Mouse (Mus musculus): ENCODE results near the gene Tmem213. TPM values are rescaled to one million over a fixed set of nuclear protein-coding genes. Genes with fewer than 3 reads are reported as not detected.

Tmem213 gene
- polyA plus RNA-seq, 1 experiment from 2014 or later: not detected

DNA sequence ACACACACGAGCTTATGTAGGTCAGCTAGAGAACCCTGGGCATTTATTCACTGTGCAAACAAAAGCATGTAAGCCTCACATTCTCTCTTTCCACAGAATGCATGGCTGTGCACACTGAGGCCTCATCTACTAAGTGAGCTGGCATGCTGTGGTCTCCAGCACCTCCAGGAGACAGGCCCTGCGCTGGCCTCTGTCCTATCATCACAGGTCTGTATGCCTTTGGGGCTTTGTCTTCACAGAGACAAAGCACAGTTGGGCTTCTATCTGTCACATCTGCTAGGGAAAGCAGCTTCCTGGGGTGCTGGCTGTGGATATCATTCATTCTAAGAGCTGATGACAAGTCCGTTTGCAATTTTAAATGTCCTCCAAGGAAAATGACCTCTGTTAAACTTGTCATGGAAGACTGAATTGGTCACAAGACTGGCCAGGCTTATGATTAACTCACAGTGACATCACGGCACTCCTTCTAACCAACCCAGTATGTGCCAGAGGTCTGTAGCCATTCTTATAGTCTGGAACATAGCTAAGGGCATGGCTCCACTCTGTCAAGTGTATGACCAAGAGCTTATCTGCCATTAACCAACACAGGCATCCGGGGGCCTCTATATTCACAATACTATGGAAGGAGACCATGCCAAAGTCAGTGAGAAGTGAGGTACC, 36.8 kb upstream of the Tmem213 start:
- H3K4me1 ChIP-seq (ENCODE audit: insufficient read depth): peaks cover 3% of the 10 kb centered on the region; the same call in 1 of the 2 replicates
- DNase-seq (no peak), ATAC-seq (peak; percentile 55; the same call in 1 of the 2 replicates)
- no peak overlapping the region for H3K4me2 ChIP-seq (ENCODE audit: low read depth, low read length)
- H3K27ac ChIP-seq (ENCODE audit: low read depth): no peak overlapping the region
- WGBS (ENCODE audit: insufficient replicate concordance): 62% methylated on average over 5 of the region's 5 CpGs
- H3K4me3 ChIP-seq (ENCODE audit: low read depth, low read length): no peak overlapping the region
- no peak overlapping the region for H3K9ac ChIP-seq (replicated peaks)
- H3K36me3 ChIP-seq (replicated peaks; ENCODE audit: insufficient read depth, low read length): no peaks in the 10 kb centered on the region
- no peak for TF ChIP-seq EP300 (IDR thresholded peaks at IDR 0.05; ENCODE audit: low read depth)
- H3K27me3 ChIP-seq (ENCODE audit: insufficient read depth, low read length): no peaks in the 10 kb centered on the region
- peaks cover 2% of the 10 kb centered on the region; the same call in 1 of the 2 replicates for H3K9me3 ChIP-seq (ENCODE audit: low read length)

DNA sequence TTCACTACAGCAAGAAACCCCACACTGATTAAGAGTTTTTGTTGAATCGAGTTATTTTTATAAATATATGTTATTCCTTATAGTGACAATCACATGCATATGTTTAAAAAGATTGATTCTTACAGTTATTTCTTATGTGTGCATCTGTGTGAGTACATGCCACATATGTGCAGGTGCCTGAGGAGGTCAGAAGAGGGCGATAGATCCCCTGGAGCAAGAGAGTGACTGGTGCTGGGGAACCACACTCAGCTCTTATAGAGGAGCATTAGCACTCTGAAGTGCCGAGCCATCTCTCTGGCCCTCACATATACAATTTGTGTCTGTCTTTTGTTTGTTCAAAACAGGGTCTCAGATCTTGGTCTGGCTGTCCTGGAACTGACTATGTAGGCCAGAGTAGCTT, 35.5 kb upstream of the Tmem213 start:
- TF ChIP-seq CTCF (IDR thresholded peaks at IDR 0.05; ENCODE audit: low read depth) (no peak), EP300 (IDR thresholded peaks at IDR 0.05; ENCODE audit: low read depth) (no peak)
- 87% methylated on average over 3 of the region's 3 CpGs for WGBS (ENCODE audit: insufficient replicate concordance)

DNA sequence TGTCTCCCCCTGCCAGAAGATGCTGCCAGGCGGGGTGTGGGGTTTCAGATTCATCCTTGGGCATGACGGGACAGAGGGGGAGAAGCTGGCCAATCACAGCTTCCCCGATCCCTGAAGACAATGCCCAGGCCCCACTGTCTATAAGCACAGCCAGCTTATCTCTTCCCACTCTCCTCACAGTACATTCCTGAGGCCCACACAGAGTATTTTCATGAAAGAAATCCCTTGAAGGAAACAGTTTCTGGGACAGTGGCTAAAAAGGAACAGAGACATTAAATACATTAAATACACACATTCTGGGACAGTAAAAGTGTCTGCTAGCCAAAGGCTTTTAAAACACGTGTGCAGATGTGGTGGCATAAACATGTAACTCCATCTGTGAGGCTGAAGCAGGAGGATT, 28.7 kb upstream of the Tmem213 start:
- H3K4me3 ChIP-seq (ENCODE audit: low read depth, low read length): no peak overlapping the region
- DNase-seq: no peak
- no peak overlapping the region for H3K4me2 ChIP-seq (ENCODE audit: low read depth, low read length)
- no peaks in the 10 kb centered on the region for H3K9me3 ChIP-seq (ENCODE audit: low read length)
- ATAC-seq: no peak
- H3K36me3 ChIP-seq (replicated peaks; ENCODE audit: insufficient read depth, low read length): no peaks in the 10 kb centered on the region
- H3K4me1 ChIP-seq (ENCODE audit: insufficient read depth): 0 out of 2 replicates have a peak, but pooled peaks cover 2% of the 10 kb centered on the region
- no peak overlapping the region for H3K27ac ChIP-seq (ENCODE audit: low read depth)
- TF ChIP-seq CTCF (IDR thresholded peaks at IDR 0.05; ENCODE audit: low read depth) (no peak), EP300 (IDR thresholded peaks at IDR 0.05; ENCODE audit: low read depth) (no peak)
- H3K9ac ChIP-seq (replicated peaks): no peak overlapping the region
- WGBS (ENCODE audit: insufficient replicate concordance): 64% methylated on average over 4 of the region's 4 CpGs
- no peaks in the 10 kb centered on the region for H3K27me3 ChIP-seq (ENCODE audit: insufficient read depth, low read length)

More for the DNA sequence above, 35.5 kb upstream of the Tmem213 start:
- no peak overlapping the region for H3K4me2 ChIP-seq (ENCODE audit: low read depth, low read length)
- no peak overlapping the region for H3K27ac ChIP-seq (ENCODE audit: low read depth)
- H3K9me3 ChIP-seq (ENCODE audit: low read length): peaks cover 2% of the 10 kb centered on the region; the same call in 1 of the 2 replicates
- H3K9ac ChIP-seq (replicated peaks): no peak overlapping the region
- no peak for DNase-seq
- ATAC-seq: no peak
- H3K4me1 ChIP-seq (ENCODE audit: insufficient read depth): peaks cover 3% of the 10 kb centered on the region; the same call in 1 of the 2 replicates
- H3K4me3 ChIP-seq (ENCODE audit: low read depth, low read length): no peak overlapping the region
- H3K36me3 ChIP-seq (replicated peaks; ENCODE audit: insufficient read depth, low read length): no peaks in the 10 kb centered on the region
- H3K27me3 ChIP-seq (ENCODE audit: insufficient read depth, low read length): no peaks in the 10 kb centered on the region

DNA sequence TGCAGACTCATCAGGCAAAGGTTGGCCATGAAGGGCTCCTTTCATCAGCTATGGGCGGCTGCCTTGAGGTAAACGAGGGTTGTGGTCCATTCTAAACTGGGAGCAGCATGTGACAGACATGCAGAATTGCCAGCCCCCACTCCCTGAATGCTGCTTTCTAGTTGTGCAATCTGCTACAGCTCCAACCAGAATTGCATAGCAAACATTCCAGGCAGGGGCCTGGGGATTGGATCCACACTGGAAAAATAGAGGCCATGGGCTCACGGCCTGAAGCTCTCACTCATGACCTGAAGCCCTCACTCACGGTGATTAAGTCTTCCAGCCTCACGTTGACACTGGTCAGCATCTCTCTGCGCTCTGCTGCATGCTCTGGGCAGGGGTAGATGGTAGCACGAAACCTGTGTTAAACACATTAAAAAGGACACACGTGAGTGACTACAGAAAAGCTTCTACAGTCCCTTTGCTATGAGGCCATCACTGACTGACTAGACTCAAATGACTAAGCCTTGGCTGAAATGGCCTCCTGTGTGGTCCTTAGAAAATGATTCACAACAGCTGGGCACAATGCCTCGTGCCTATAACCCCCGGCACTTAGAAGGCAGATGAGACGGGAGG, 27.2 kb upstream of the Tmem213 start:
- WGBS (ENCODE audit: insufficient replicate concordance): 64% methylated on average over 11 of the region's 11 CpGs
- TF ChIP-seq EP300 (IDR thresholded peaks at IDR 0.05; ENCODE audit: low read depth) (no peak), CTCF (IDR thresholded peaks at IDR 0.05; ENCODE audit: low read depth) (no peak)
- no peak overlapping the region for H3K9ac ChIP-seq (replicated peaks)
- no peak overlapping the region for H3K27ac ChIP-seq (ENCODE audit: low read depth)
- 0 out of 2 replicates have a peak, but pooled peaks cover 2% of the 10 kb centered on the region for H3K4me1 ChIP-seq (ENCODE audit: insufficient read depth)
- no peaks in the 10 kb centered on the region for H3K9me3 ChIP-seq (ENCODE audit: low read length)
- H3K4me3 ChIP-seq (ENCODE audit: low read depth, low read length): no peak overlapping the region
- no peak overlapping the region for H3K4me2 ChIP-seq (ENCODE audit: low read depth, low read length)
- ATAC-seq (peak; percentile 29; the same call in 1 of the 2 replicates), DNase-seq (no peak)
- no peaks in the 10 kb centered on the region for H3K36me3 ChIP-seq (replicated peaks; ENCODE audit: insufficient read depth, low read length)
- H3K27me3 ChIP-seq (ENCODE audit: insufficient read depth, low read length): no peaks in the 10 kb centered on the region

DNA sequence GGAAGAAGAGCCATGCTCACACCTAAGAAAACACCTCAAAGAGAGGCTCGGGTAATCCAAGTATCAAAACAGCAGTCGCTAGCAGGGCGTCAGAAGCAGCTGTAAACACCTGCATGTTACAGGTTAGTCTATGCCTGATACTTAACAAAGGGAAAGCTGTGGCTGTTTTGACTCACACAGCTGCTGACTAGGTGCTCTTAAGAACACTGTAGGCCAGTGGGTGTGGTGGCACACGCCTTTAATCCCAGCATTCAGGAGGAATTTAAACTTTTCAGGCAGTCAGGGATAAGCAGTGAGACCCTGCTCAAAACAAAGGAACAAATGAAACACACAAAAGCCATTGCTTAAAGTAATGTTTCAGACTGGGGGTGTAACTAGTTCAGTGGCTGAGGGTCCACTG, 25.9 kb upstream of the Tmem213 start:
- WGBS (ENCODE audit: insufficient replicate concordance): 61% methylated on average over 4 of the region's 4 CpGs
- DNase-seq (no peak), ATAC-seq (no peak)

DNA sequence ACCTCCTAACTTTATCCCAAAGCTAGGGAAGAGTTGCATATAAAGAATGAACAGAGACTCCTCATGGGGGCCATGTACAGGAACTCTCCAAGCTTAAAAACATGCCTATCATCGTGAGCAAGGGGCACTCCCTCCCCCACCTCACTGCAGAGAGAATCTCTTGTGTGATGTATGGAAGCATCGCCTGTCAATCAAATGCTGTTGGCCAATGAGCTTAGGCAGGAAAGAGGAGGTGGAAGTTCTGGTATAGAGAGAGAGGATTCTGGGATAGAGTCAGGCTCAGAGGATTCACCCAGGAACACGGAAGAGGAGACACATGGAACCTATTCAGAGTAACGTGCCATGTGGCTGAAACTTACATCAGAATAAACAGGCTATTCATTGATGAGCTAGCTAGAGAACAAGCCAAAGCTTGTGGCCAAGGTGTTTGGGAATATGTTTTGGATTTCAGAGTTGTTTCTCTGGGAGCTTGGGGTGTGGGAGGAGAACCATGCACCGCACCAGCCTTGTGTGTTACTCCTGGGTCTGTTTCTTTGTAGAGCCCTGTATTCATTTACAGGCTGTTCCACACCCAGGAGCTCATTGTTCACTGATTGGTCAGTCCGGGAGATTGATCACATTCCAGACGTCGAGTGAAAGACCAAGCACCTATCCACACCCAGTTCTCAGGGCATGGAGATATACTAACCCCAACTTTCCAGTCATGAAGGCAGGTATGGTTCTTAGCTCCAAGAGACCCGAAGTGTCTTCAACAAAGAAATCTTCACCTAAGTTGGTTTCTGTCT, 21.6 kb upstream of the Tmem213 start:
- ATAC-seq (no peak), DNase-seq (no peak)
- TF ChIP-seq CTCF (IDR thresholded peaks at IDR 0.05; ENCODE audit: low read depth): no peak
- TF ChIP-seq EP300 (IDR thresholded peaks at IDR 0.05; ENCODE audit: low read depth): no peak
- Histone ChIP-seq H3K4me2 (ENCODE audit: low read depth, low read length) (no peak overlapping the region), H3K36me3 (replicated peaks; ENCODE audit: insufficient read depth, low read length) (no peaks in the 10 kb centered on the region), H3K27ac (ENCODE audit: low read depth) (no peak overlapping the region), H3K9ac (replicated peaks) (no peak overlapping the region), H3K27me3 (ENCODE audit: insufficient read depth, low read length) (no peaks in the 10 kb centered on the region), H3K4me3 (ENCODE audit: low read depth, low read length) (no peak overlapping the region), H3K4me1 (ENCODE audit: insufficient read depth) (no peaks in the 10 kb centered on the region), H3K9me3 (ENCODE audit: low read length) (peaks cover 3% of the 10 kb centered on the region; the same call in 1 of the 2 replicates)
- WGBS (ENCODE audit: insufficient replicate concordance): 72% methylated on average over 9 of the region's 9 CpGs

More for the DNA sequence above, 25.9 kb upstream of the Tmem213 start:
- H3K36me3 ChIP-seq (replicated peaks; ENCODE audit: insufficient read depth, low read length): no peaks in the 10 kb centered on the region
- H3K4me1 ChIP-seq (ENCODE audit: insufficient read depth): 0 out of 2 replicates have a peak, but pooled peaks cover 2% of the 10 kb centered on the region
- no peaks in the 10 kb centered on the region for H3K27me3 ChIP-seq (ENCODE audit: insufficient read depth, low read length)
- H3K9me3 ChIP-seq (ENCODE audit: low read length): no peaks in the 10 kb centered on the region
- H3K9ac ChIP-seq (replicated peaks): no peak overlapping the region
- no peak overlapping the region for H3K27ac ChIP-seq (ENCODE audit: low read depth)
- H3K4me3 ChIP-seq (ENCODE audit: low read depth, low read length): no peak overlapping the region
- H3K4me2 ChIP-seq (ENCODE audit: low read depth, low read length): no peak overlapping the region
- no peak for TF ChIP-seq CTCF (IDR thresholded peaks at IDR 0.05; ENCODE audit: low read depth)
